Mouse (Mus musculus) hindlimb bud, embryonic 11.5 days (tissue): ENCODE measurements around the gene Zfp652.
A peak's percentile ranks its signal among the peaks of the same experiment; 100 is the strongest.

Experiments used
- DNase-seq: peaks from one replicate; pipeline ENCODE4 v3.0.0-alpha.2; 2012; ENCODE audit warnings: low read depth, low spot score; ENCODE audit errors: extremely low spot score

The Zfp652 gene

DNA sequence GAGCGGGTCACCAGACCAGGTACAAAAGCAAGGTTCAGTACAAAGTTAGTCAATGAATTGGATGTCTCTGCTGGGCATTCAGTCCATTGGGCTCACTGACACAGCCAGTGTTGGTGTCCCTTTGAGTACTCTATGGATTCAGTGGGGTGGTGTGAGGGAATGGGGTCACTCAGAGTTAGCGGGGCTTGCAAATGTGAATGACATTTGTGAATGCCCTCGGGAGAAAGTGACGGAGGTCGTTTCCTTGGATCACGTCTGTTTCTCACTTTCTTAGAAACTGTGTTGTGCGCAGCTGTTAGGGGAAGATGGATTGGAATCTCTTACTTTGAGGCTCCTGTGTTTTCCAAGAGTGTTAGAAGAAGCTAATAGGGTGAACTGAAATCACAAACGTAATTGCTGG is 52.3 kb downstream of the Zfp652 start:
- DNase-seq, result no peak

DNA sequence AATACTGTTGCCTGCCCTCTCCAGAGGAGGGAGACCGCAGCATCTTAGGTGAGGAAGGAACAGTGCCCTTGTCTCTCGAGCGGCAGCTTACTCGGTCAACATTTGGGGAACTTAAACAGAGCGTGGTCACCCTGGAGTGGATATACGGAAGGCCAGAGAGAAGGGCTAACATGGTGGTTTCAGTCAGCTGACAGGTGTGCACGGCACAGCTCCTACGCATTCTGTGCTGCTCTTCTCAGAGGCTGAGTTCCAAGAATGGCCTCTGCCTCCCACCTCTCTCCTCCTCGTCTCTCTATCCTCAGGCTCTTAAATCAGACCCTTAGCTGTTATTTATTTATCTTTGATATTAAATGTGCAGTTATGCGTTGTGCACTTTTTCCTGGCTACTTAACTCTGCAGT is 52.9 kb downstream of the Zfp652 start:
- no peak for DNase-seq

DNA sequence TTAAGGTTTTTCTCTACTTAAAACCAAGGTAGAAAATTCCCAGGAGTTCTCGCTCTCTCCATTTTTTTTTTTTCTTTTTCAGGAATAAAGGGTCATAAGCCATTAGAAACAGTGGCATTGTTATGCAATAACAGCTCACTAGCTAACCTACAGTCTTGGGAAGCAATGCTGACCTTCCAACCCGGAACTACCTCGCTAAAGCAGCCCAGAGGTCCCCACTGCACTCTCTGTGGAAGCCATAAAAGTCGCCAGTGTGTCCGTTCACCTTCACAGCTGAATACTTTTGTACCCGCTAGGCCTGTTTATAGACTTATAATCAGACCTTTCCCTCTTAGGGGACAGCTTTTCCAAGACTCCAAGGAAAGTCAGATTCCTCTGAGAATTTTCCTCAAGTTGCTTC is 55.8 kb downstream of the Zfp652 start:
- DNase-seq, result no peak

DNA sequence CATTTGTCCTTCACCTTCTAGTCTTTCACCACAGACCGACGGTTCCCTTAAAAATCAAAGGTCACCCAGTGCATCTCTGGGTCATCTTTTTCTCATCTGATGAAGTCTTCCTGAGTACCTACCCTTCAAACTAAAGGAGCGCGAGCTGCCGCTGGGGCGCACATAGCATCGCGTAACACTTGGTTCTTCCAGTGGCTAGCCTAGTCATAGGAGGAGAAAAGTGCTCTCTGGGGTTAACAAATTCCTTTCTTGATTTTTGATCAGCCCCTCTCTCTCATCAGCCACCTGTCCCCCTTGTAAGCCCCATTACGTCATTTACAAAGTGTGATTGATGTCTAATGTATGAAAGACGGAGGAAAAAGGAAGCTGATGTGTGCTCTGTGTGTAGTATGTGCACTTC is 56.7 kb downstream of the Zfp652 start:
- DNase-seq, result no peak

DNA sequence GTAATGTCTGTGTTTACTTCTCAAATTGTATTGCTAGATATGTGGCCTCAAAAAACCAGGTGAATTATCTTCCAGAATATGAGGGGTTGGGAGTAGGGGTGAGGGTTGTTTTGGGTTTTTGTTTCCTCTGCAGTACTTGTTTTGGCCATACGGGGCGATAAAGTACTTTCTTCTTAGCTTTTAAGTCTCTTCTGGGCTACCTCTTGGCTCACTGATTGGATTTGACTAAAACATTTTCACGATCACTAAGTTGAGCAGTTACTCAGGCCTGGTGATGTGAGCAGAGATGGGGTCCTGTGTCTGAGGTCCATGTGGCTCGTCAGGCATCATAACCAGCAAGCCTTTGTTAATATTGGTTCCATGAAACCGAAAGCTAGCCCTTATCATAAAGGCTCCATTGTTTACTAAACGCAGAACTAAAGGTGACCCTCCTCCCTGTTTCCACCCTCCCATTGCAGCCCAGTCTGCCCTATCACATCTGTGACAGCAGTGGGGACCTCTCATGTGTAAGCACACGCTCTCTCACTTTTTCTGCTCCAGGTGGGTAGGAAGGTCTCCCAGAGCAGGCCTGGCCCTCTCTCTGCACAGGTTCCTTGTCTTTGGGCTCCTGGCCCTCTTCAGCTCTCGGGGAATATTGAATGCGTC is 58.4 kb downstream of the Zfp652 start:
- peak; percentile 14 for DNase-seq

DNA sequence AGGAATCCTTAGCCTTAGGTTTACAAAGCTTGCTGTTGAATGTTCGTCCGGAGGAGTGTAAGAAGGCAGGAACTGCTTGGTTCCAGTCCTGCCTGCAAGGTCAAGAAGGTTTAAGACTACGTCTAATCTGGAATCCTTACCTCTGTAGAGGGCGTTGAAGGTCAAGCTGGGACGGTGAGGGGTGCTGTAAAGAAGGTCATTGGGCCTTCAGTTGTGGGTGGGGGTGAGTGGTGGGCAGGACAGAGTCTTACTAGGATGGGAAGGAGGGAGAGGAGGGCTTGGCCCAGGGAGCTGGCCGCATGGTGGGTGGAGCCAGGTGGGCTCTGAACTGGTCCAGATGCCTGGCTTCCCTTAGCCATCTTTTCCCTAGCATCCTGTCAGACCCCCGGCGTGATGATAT is 59.2 kb downstream of the Zfp652 start:
- no peak for DNase-seq

DNA sequence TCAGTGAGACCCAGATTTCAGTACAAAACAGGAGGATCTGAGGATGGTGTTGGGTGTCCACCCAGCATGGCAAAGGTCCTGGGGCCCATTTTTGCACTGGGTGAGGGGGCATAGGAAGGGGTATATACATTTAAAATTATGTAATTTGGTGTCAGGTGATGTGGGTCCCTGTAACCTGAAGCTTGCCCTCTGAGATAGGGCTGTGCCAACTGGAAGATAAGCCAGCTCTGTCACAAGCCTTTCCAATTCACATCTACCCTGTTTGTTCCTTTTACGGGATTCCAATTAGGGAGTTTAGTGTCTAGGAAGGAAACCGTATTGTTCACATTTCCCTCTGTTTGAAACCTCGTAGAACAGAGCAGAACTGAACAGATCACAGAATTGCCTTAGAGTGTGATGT is 60.8 kb downstream of the Zfp652 start:
- no peak for DNase-seq

DNA sequence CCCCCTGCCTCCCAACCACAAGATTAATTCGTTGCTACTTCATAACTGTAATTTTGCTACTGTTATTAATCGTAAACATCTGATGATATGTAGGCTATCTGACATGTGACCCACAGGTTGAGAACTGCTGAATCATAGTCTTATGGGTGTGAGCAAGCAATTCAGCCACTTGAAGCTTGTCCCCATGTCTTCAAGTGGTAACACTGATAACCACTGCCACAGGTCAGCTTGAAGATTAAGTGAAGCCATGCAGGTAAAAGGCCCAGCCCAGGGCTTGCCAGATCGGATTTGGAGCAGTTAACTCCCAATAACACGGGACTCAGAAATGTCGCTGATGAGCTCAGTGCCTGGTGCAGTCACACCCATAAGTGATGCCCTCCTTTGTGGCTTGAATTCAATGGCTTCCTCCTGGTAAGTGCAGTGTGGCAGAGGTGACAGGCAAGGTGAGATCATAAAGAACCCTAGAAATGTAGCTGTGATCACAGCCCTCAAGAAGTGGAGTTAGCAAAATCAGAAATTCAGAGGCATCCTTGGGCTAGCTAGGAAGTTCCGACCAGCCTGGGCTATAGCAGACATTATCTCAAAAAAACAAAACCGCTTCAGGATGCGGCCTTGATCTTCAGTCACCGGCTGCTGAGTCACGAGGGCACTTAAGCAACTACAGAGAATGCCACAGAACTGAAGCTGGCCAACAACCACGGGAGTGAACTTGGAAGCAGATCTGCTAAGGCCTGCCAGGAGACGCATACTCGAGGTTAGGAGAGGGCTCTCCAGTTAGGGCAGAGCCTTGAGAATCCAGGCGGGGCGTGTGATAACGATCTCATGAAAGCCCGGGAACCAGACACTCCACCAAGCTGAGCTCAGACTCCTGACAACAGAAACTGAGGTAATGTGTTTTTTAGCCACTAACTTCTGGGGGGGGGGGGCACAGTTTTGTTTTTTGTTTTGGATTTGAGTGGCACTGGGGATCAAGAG is 65.1 kb downstream of the Zfp652 start:
- no peak for DNase-seq

DNA sequence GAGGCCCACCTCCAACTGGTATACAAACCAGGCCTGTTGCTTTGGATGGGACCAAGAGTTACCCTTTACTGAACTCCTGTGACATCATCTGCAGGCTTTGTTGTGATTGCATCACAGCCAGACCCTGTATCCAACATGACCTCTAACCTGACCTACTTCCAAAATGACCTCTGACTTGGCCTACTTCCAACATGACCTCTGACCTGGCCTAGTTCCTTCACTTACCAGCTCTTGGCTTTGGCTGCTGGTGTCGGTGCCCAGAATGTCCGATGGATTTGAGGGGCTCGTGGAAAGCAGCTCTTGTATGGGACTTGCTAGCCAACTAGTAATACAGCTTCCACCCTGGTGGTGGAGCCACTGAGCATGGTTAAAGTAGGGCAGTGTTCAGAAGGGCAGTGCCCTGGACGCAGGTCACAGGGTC is 66.4 kb downstream of the Zfp652 start:
- DNase-seq, result no peak

DNA sequence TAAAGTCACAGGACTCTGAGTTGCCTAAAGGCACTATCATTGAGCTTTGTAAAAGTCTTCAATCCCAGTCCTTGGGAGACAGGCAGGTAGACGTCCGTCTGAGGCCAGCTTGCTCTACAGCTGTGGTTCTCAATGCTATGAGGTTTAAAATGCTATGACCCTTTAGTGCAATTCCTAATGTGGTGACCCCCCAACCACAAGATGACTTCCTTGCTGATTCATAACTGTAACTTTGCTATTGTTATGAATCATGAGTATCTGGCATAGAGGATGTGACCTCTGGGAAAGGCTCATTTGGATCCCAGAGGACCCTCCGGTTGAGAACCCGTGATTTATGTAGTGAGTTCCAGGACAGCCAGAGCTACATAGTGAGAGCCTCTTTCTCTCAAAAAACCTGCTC is 66.9 kb downstream of the Zfp652 start:
- no peak for DNase-seq

DNA sequence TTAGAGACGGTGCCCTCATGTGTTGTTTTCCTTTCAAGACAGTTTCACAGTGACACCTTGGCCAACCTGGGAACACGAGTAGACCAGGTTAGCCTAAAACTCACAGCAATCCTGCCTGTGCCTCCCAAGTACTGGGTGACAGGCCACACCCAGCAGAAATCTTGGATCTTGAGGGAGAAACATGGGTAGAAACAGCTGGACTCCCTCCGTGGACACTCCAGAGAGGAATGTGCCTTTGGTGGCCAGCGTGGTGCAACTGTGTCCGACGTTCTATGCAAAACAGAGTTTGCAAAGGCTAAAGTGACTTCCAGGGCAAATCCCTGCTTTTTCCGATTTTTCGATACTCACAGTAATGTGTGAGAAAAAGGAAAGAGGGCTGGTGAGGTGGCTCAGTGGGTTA is 68.0 kb downstream of the Zfp652 start:
- DNase-seq, result no peak

DNA sequence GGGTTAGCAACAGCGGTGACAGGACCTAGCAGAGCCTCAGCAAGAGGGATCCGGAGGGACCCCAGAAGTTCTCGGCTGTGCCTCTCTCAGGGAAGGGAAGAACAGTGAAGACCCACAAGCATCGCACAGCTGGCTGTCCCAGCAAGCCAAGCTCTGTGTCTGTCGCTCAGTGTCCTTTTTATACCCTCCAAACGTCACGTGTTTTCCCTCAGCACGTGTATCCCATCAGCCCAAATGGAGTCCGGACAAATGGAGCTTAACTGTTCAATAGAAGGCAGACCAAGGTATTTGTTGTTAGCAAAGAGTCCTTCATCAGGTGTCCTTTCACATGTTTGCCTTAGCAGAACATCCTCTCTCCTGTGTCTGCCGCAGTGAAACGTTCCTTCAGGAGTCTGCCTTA is 69.1 kb downstream of the Zfp652 start:
- no peak for DNase-seq

DNA sequence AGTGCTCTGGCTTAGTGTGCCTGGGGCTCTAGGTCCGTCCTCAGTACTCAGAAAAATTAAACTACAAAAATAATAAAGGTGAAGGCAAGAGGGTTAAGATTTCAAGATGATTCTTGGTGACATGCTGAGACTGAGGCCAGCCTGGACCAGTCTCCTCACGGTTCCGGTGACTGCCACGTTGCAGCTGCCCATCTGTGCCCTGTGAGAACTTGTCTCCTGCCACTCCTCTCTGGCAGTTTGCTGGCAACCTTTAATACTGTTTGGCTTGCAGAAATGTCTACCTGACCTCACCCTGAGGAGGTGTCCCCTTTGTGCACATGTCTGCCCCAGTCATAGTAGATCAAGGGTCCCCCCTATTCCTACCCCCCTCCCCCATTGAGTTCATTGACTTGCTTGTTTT is 71.0 kb downstream of the Zfp652 start:
- no peak for DNase-seq

DNA sequence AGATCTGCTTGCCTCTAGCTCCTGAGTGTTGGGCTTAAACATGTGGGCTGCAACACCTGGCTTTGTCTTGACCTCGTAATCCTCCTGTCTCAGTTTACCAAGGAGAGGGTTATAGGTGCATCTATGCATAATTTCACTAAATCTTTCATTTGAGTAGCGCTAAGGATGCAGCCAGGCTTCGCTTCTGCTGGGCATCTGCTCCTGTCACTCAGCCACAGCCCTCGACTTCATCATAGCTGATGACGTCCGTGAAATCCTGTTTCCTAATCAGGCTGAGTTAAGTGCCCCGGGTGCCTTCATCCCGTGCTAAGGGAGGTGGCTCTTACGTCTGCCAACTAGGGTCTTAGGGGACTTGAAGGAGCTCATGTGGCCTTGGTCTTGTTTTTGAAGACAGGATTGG is 71.5 kb downstream of the Zfp652 start:
- DNase-seq, result no peak

DNA sequence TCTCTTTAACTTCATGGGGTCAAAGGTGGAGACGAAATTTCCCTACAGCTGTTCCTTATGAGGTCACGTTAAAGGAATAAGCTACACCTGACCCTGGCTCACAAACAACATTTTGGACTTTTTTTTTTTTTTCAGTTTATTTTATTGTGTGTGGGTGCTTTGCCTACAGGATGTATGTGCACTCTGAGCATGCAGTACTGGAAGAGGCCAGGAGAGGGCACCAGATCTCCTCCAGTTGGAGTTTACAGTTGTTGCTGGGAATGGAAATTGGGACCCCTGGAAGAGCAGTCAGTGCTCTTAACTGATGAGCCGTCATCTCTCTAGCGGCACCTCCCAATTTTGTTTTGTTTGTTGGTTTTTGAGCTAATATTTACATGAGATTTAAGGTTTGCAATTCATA is 73.2 kb downstream of the Zfp652 start:
- no peak for DNase-seq

DNA sequence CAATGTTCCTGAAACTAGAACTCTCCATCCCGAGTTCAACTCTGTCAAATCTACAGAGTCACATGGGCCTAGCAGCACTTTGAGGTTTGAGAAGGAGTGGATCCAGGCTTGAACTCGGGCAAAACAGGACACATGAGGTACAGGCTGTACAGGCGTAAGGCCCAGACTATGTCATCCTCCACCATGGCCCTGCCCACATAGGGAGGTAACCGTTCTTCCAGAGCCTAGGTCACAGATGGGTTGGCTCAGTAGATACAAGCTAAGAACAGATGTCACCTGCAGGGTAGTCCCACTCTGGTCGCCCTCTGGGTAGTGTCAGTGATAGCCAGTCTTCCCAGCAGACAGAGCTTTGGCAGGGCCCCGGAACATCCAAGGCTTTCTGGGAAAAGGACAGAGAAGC is 74.0 kb downstream of the Zfp652 start:
- DNase-seq, result no peak

DNA sequence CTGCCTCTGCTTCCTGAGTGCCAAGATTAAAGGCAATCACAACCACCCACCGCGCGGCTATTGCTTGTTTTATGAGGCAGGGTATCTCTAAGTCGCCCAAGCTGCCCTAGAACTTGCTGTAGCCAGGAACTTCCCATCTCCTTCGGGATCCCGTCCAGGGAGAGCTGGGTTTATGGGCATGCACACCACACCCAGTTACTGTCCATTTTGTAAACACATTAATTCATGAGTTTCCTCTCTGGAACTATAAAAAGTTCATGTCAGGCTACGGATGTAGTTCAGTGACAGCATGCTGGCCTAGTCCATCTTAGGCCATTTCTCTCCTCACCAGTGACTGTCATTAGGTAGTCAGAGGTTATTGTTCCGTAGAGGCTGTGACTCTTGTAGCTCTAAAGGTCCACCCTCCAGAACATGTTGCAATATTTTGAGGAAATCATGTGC is 77.0 kb downstream of the Zfp652 start:
- DNase-seq, result no peak

DNA sequence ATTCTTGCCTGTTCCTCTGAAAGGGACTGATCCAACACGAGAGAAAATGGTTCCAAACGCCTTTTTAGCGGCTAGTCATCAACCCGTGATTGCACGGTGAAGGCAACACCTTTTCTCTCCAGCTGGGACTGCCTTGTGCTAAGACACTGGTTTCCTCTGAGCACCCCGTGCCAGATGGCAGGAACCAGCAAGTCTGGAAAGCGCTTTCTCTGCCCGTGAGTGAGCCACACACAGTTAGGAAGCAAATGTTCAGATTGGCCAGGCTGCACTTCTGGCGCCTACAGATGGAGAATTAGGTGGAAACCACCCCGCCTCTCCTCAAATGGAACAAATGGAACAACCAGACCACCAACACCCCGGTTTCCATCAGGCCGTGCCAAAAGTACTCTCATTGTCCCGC is 79.3 kb downstream of the Zfp652 start:
- no peak for DNase-seq

DNA sequence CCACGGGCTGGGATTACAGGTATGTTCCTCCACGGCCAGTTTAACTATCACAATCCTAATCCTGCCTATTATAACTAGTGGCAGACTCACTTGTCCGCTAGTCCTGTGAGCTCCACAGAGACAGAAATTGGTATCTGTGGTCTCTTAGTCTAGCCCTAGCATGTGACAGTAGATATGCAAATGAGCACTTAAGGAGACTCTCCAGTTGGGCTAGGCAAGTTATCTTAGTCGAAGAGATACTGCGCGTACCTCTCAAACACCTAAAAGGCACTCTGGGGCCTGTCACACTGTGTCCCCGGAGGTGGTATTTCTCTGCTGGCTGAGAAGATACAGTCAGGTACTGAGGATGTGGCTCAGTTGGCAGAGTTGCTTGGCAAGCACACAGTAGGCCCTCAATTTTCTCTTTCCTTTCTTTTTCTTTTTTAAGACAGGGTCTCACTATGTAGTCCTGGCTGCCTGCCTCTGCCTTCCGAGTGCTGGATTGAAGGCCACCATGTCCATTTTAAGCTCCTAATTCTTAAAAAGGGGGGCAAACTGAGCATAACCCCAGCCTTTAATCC is 80.6 kb downstream of the Zfp652 start:
- no peak for DNase-seq

DNA sequence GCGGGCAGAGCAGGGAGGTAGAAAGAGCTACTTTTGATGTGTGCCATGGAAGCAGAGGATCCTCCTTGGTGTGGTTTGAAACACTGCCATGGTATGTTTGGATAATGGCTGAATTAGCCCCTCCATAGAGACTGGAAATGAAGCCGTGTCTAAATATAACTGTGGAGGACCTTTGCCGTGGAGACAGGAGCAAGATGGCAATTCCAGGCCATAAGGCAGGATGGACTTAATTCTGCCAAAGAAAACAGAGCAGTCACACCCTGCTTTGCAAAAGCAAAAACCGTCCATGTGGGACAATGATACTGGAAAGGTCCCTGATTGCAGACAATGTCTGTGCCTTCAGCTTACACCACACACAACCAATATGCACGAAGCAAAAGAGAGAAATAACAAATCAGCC is 81.7 kb downstream of the Zfp652 start:
- DNase-seq, result no peak

DNA sequence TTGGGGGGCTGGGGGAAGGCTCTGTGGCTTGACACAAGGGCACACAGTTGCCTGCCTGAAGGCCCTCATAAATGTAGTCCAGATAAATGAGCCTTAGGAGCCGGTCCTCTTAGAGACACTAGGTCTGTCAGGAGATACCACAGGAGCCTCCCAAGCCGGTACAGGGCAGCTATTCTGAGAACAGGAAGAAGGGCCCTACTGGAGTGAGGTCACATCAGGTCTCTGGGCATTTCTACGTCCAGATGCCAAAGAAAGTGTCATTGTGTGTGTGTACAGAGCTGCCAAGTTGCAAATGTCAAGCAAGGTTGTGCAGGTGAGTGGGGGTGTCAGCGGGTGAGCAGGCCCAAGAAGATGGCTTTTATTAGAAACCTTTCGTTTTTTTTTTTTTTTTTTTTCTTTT is 83.1 kb downstream of the Zfp652 start:
- DNase-seq, result no peak

DNA sequence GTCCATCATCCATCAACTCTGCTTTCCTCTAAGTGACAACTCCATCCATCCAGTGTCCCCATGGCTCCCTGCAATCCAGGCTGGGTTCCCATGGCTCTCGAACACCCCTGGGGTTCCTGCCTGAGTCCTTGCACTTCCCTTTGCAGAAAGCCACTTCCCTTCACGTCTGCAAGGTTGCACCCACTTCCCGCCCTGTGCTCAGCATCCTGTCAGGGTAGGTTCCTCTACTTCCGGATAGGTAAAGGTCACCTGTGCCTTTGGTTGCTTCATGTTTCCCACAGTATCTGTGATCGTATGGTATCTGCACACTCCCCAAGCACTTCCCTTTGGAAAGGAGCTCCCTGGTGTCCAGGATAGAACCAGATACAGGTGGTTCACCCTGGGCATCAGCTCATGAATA is 92.5 kb downstream of the Zfp652 start:
- no peak for DNase-seq
